Mouse (Mus musculus) midbrain, embryonic 14.5 days (tissue): ENCODE data around the gene Fgfr2. TPM values are rescaled to one million over a fixed set of nuclear protein-coding genes. Genes with fewer than 3 reads are reported as not detected.

ENCODE experiments used
- ATAC-seq: fragments of 200-750 bp; cut with Nextera tagmentation; 2 replicates; pipeline ENCODE4 v1.8.0; 2017; ENCODE audit warnings: moderate number of reproducible peaks, moderate library complexity; ENCODE audit not compliant: low FRiP score, low TSS enrichment
- DNase-seq: peaks from one replicate; pipeline ENCODE4 v3.0.0-alpha.2; 2015
- H3K27ac ChIP-seq: fragments of 300-500 bp; sonication (generic); replicated peaks from 2 replicates; pipeline ENCODE4 v1.5.1; 2014; ENCODE audit warnings: mild to moderate bottlenecking, low read depth, low read length, moderate library complexity
- H3K27me3 ChIP-seq: fragments of 300-500 bp; sonication (generic); 2 replicates; pipeline ENCODE4 v1.6.1; 2014; ENCODE audit warnings: low read length, control low read depth, mixed read lengths; ENCODE audit not compliant: control insufficient read depth, insufficient read depth
- H3K36me3 ChIP-seq: fragments of 300-500 bp; sonication (generic); 2 replicates; pipeline ENCODE4 v1.6.1; 2014; ENCODE audit warnings: low read length, control low read depth; ENCODE audit not compliant: control insufficient read depth, insufficient read depth
- H3K4me1 ChIP-seq: fragments of 300-500 bp; sonication (generic); 2 replicates; pipeline ENCODE4 v1.6.1; 2014; ENCODE audit warnings: mild to moderate bottlenecking, antibody characterized with exemption, low read length, control low read depth; ENCODE audit not compliant: control insufficient read depth, insufficient read depth
- H3K4me2 ChIP-seq: fragments of 300-500 bp; sonication (generic); 2 replicates; pipeline ENCODE4 v1.6.1; 2014; ENCODE audit warnings: mild to moderate bottlenecking, low read length, moderate library complexity
- H3K4me3 ChIP-seq: fragments of 300-500 bp; sonication (generic); replicated peaks from 2 replicates; pipeline ENCODE4 v1.5.1; 2014; ENCODE audit warnings: low read depth, low read length
- H3K9ac ChIP-seq: fragments of 300-500 bp; sonication (generic); replicated peaks from 2 replicates; pipeline ENCODE4 v1.6.1; 2014; ENCODE audit warnings: mild to moderate bottlenecking, low read length, moderate library complexity
- H3K9me3 ChIP-seq: fragments of 300-500 bp; sonication (generic); 2 replicates; pipeline ENCODE4 v1.6.1; 2016; ENCODE audit warnings: low read length, control low read depth, mixed read lengths; ENCODE audit not compliant: control insufficient read depth
- WGBS: fragments of 180-500 bp; shearing (Covaris S2); extraction: QIAGEN DNeasy Blood & Tissue Kit; methylation state at CpG from one replicate; pipeline ENCODE4 v1.1.7; 2014; 5-methylcytosine and 5-hydroxymethylcytosine counted together
- polyA plus RNA-seq: library from polyadenylated mRNA; unstranded; fragments of >200 nt; fragmentation: Nextera tagmentation; extraction: Ambion mirVana; gene quantifications from 2 replicates; pipeline ENCODE4 v1.2.1, GENCODE M21; 2014

The Fgfr2 gene
- polyA plus RNA-seq, 1 experiment from 2014 or later, result 28.1 TPM

GRCm38 (mm10) chr7:131027557-131027956, 2095.6 kb downstream of the Fgfr2 start:
- no peak for ATAC-seq
- 77% methylated on average over 1 of the region's 1 CpGs for WGBS
- H3K27ac ChIP-seq, result no peak overlapping the region
- H3K4me1 ChIP-seq, result no peaks in the 10 kb centered on the region
- H3K4me2 ChIP-seq, result no peak overlapping the region
- no peaks in the 10 kb centered on the region for H3K36me3 ChIP-seq
- no peak overlapping the region for H3K4me3 ChIP-seq
- H3K9ac ChIP-seq, result no peak overlapping the region
- no peaks in the 10 kb centered on the region for H3K9me3 ChIP-seq
- DNase-seq, result no peak
- no peaks in the 10 kb centered on the region for H3K27me3 ChIP-seq

GRCm38 (mm10) chr7:131024807-131025206, 2098.3 kb downstream of the Fgfr2 start:
- H3K27ac ChIP-seq, result no peak overlapping the region
- WGBS, result 85% methylated on average over 1 of the region's 1 CpGs
- H3K4me1 ChIP-seq, result no peaks in the 10 kb centered on the region
- H3K9me3 ChIP-seq, result no peaks in the 10 kb centered on the region
- ATAC-seq, result no peak
- no peak overlapping the region for H3K9ac ChIP-seq
- no peak for DNase-seq
- no peak overlapping the region for H3K4me2 ChIP-seq
- no peaks in the 10 kb centered on the region for H3K27me3 ChIP-seq
- no peak overlapping the region for H3K4me3 ChIP-seq
- no peaks in the 10 kb centered on the region for H3K36me3 ChIP-seq

GRCm38 (mm10) chr7:131019181-131019580, 2104.0 kb downstream of the Fgfr2 start:
- DNase-seq, result no peak
- 89% methylated on average over 2 of the region's 2 CpGs for WGBS
- Histone ChIP-seq H3K4me2 (no peak overlapping the region), H3K27ac (no peak overlapping the region), H3K36me3 (no peaks in the 10 kb centered on the region), H3K4me3 (no peak overlapping the region), H3K9me3 (no peaks in the 10 kb centered on the region), H3K4me1 (no peaks in the 10 kb centered on the region), H3K27me3 (no peaks in the 10 kb centered on the region), H3K9ac (no peak overlapping the region)
- ATAC-seq, result no peak

GRCm38 (mm10) chr7:131011901-131012300, 2111.2 kb downstream of the Fgfr2 start:
- no peaks in the 10 kb centered on the region for H3K27me3 ChIP-seq
- H3K9ac ChIP-seq, result no peak overlapping the region
- ATAC-seq, result no peak
- H3K27ac ChIP-seq, result no peak overlapping the region
- DNase-seq, result no peak
- H3K4me3 ChIP-seq, result no peak overlapping the region
- no peak overlapping the region for H3K4me2 ChIP-seq
- whole genome bisulfite sequencing, result 98% methylated on average over 1 of the region's 1 CpGs
- H3K36me3 ChIP-seq, result no peaks in the 10 kb centered on the region
- no peaks in the 10 kb centered on the region for H3K4me1 ChIP-seq
- H3K9me3 ChIP-seq, result no peaks in the 10 kb centered on the region

- WGBS, result 88% methylated on average over 5 of the region's 5 CpGs
- ATAC-seq (no peak), DNase-seq (no peak)
- Histone ChIP-seq H3K36me3 (no peaks in the 10 kb centered on the region), H3K9ac (no peak overlapping the region), H3K4me1 (no peaks in the 10 kb centered on the region), H3K4me3 (no peak overlapping the region), H3K27me3 (no peaks in the 10 kb centered on the region), H3K27ac (no peak overlapping the region), H3K4me2 (no peak overlapping the region), H3K9me3 (peaks cover 4% of the 10 kb centered on the region; the same call in 1 of the 2 replicates)
These were observed 2114.0 kb downstream of the Fgfr2 start for GRCm38 (mm10) chr7:131009178-131009577.

- no peak for DNase-seq
- H3K36me3 ChIP-seq, result no peaks in the 10 kb centered on the region
- H3K4me2 ChIP-seq, result no peak overlapping the region
- H3K27ac ChIP-seq, result no peak overlapping the region
- H3K4me1 ChIP-seq, result no peaks in the 10 kb centered on the region
- H3K27me3 ChIP-seq, result no peaks in the 10 kb centered on the region
- WGBS, result 100% methylated on average over 2 of the region's 2 CpGs
- no peak overlapping the region for H3K9ac ChIP-seq
- H3K4me3 ChIP-seq, result no peak overlapping the region
- ATAC-seq, result no peak
- H3K9me3 ChIP-seq, result peaks cover 4% of the 10 kb centered on the region; the same call in 1 of the 2 replicates
These were observed 2115.9 kb downstream of the Fgfr2 start for GRCm38 (mm10) chr7:131007221-131007620.

- H3K36me3 ChIP-seq, result no peaks in the 10 kb centered on the region
- 86% methylated on average over 5 of the region's 5 CpGs for WGBS
- H3K4me2 ChIP-seq, result no peak overlapping the region
- no peak overlapping the region for H3K4me3 ChIP-seq
- no peak overlapping the region for H3K27ac ChIP-seq
- ATAC-seq (no peak), DNase-seq (no peak)
- no peaks in the 10 kb centered on the region for H3K27me3 ChIP-seq
- no peaks in the 10 kb centered on the region for H3K4me1 ChIP-seq
- no peak overlapping the region for H3K9ac ChIP-seq
- H3K9me3 ChIP-seq, result peaks cover 4% of the 10 kb centered on the region; the same call in 1 of the 2 replicates
These were observed 2119.1 kb downstream of the Fgfr2 start for GRCm38 (mm10) chr7:131004071-131004470.

- Histone ChIP-seq H3K36me3 (no peaks in the 10 kb centered on the region), H3K4me3 (no peak overlapping the region), H3K4me1 (no peaks in the 10 kb centered on the region), H3K9me3 (peaks cover 4% of the 10 kb centered on the region; the same call in 1 of the 2 replicates), H3K9ac (no peak overlapping the region), H3K27ac (no peak overlapping the region), H3K4me2 (no peak overlapping the region), H3K27me3 (no peaks in the 10 kb centered on the region)
- no peak for ATAC-seq
- WGBS, result 90% methylated on average over 12 of the region's 12 CpGs
- DNase-seq, result no peak
These were observed 2121.0 kb downstream of the Fgfr2 start for GRCm38 (mm10) chr7:131001976-131002726.

- WGBS, result 54% methylated on average over 8 of the region's 8 CpGs
- Histone ChIP-seq H3K4me2 (no peak overlapping the region), H3K4me1 (no peaks in the 10 kb centered on the region), H3K9ac (no peak overlapping the region), H3K9me3 (no peaks in the 10 kb centered on the region), H3K27ac (no peak overlapping the region), H3K4me3 (no peak overlapping the region), H3K36me3 (no peaks in the 10 kb centered on the region), H3K27me3 (no peaks in the 10 kb centered on the region)
- DNase-seq (peak; percentile 68), ATAC-seq (no peak)
These were observed 2129.2 kb downstream of the Fgfr2 start for GRCm38 (mm10) chr7:130993907-130994306.
